Mouse (Mus musculus) lung, postnatal 0 days (tissue): ENCODE data around the gene Isoc2b. TPM values are rescaled to one million over a fixed set of nuclear protein-coding genes. Genes with fewer than 3 reads are reported as not detected.
"Not testable (repeated sequence)": the region's sequence is repeated elsewhere in the genome, so short reads cannot be mapped to it uniquely, and the experiment has no call there.

Experiments
- ATAC-seq: fragments of 200-750 bp; cut with Nextera tagmentation; 2 replicates; pipeline ENCODE4 v1.8.0; 2017; ENCODE audit warnings: moderate library complexity
- DNase-seq: peaks from one replicate; pipeline ENCODE4 v3.0.0-alpha.2; 2016; ENCODE audit warnings: low spot score
- H3K27ac ChIP-seq: fragments of 300-500 bp; sonication (generic); 2 replicates; pipeline ENCODE4 v1.5.1; 2014; ENCODE audit warnings: antibody characterized with exemption, mild to moderate bottlenecking, low read length, mixed read lengths
- H3K27me3 ChIP-seq: fragments of 300-500 bp; sonication (generic); replicated peaks from 2 replicates; pipeline ENCODE4 v1.6.1; 2014; ENCODE audit warnings: low read length, mixed read lengths; ENCODE audit not compliant: insufficient read depth
- H3K36me3 ChIP-seq: fragments of 300-500 bp; sonication (generic); 2 replicates; pipeline ENCODE4 v1.6.1; 2014; ENCODE audit warnings: low read length, mixed read lengths; ENCODE audit not compliant: insufficient read depth
- H3K4me1 ChIP-seq: fragments of 300-500 bp; sonication (generic); 2 replicates; pipeline ENCODE4 v1.6.1; 2014; ENCODE audit warnings: antibody characterized with exemption, low read depth, low read length, mixed read lengths; ENCODE audit not compliant: insufficient read depth
- H3K4me2 ChIP-seq: fragments of 300-500 bp; sonication (generic); replicated peaks from 2 replicates; pipeline ENCODE4 v1.6.1; 2014; ENCODE audit warnings: low read depth, mild to moderate bottlenecking, low read length, moderate library complexity, mixed read lengths
- H3K4me3 ChIP-seq: fragments of 300-500 bp; sonication (generic); 2 replicates; pipeline ENCODE4 v1.5.1; 2014; ENCODE audit warnings: low read depth, low read length
- H3K9ac ChIP-seq: fragments of 300-500 bp; sonication (generic); replicated peaks from 2 replicates; pipeline ENCODE4 v1.6.1; 2014; ENCODE audit warnings: low read depth, mild to moderate bottlenecking
- H3K9me3 ChIP-seq: fragments of 300-500 bp; sonication (generic); 2 replicates; pipeline ENCODE4 v1.6.1; 2016; ENCODE audit warnings: low read length, mixed read lengths
- CTCF ChIP-seq: IDR thresholded peaks from 2 replicates; pipeline ENCODE4 v1.5.1; 2016; ENCODE audit warnings: antibody characterized with exemption, mild to moderate bottlenecking
- EP300 ChIP-seq: IDR thresholded peaks from 2 replicates; pipeline ENCODE4 v1.6.1; 2016; ENCODE audit warnings: antibody characterized with exemption, mild to moderate bottlenecking, control low read depth
- WGBS: fragments of 180-500 bp; shearing (Covaris S2); extraction: QIAGEN DNeasy Blood & Tissue Kit; methylation state at CpG from one replicate; pipeline ENCODE4 v1.1.7; 2014; 5-methylcytosine and 5-hydroxymethylcytosine counted together
- polyA plus RNA-seq: library from polyadenylated mRNA; unstranded; fragments of >200 nt; fragmentation: Nextera tagmentation; extraction: Ambion mirVana; gene quantifications from 2 replicates; pipeline ENCODE4 v1.2.1, GENCODE M21; 2015

Gene Isoc2b
- polyA plus RNA-seq, 1 experiment from 2014 or later: 12.7 TPM

- Histone ChIP-seq H3K4me1 (peaks cover 5% of the 10 kb centered on the region; the same call in 1 of the 2 replicates), H3K9me3 (no peaks in the 10 kb centered on the region), H3K4me3 (no peak overlapping the region), H3K9ac (no peak overlapping the region), H3K27me3 (no peaks in the 10 kb centered on the region), H3K36me3 (no peaks in the 10 kb centered on the region), H3K4me2 (no peak overlapping the region), H3K27ac (peak overlapping the region; percentile 35; the same call in 1 of the 2 replicates)
- DNase-seq (peak; percentile 78), ATAC-seq (no peak; the same call in 1 of the 2 replicates)
- TF ChIP-seq EP300: peak; percentile 84
- TF ChIP-seq CTCF: no peak
These were observed 53.5 kb downstream of the Isoc2b start for GRCm38 (mm10) chr7:4816559-4816958.

- Histone ChIP-seq H3K36me3 (no peaks in the 10 kb centered on the region), H3K9ac (no peak overlapping the region), H3K9me3 (no peaks in the 10 kb centered on the region), H3K27me3 (no peaks in the 10 kb centered on the region), H3K4me3 (peak overlapping the region; percentile 97), H3K4me2 (peak overlapping the region; percentile 55), H3K4me1 (peaks cover 5% of the 10 kb centered on the region; the same call in 1 of the 2 replicates), H3K27ac (peak overlapping the region; percentile 95)
- ATAC-seq (no peak), DNase-seq (no peak)
- no peak for TF ChIP-seq EP300
- no peak for TF ChIP-seq CTCF
- 21% methylated on average over 8 of the region's 8 CpGs for WGBS
These were observed 56.8 kb downstream of the Isoc2b start for GRCm38 (mm10) chr7:4813105-4813791.

DNA sequence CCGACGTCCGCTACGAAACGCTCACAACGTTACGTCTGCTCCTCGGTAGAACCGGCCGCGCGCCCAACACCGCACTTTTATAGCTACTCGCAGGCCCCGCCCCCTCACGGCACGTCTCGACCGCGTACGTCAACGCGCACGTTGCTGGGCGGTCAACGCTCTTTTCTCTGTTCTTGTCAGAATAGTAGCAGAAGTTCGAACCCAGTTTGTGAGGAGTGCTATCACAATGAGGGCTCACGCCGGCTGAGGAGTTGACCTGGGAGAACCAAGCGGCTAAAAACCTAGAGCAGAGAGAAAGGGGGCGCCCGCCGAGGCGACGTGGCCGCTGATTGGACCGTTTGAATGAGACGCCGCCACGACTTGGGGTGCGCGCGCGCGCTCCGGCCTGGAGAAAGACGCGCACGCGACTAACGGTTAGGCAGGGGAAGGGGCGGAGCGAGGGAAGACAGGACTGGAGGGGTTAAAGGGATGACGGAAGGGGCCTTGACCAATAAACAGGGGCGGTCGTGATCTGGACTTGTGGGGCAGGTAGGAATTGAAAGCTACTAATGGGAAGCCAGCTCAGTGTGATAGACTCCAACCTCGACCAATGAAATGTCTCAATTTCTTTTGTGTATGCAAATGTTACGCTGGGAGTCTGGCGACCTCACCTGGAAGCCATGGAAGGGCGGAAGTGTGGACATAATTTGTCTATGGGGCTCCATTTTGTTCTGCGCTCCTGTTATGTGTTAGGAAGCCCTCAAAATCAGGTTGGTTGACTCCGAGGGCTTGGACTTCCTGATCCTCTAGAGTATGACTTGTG, 57.6 kb downstream of the Isoc2b start, which contains the start of gene Ube2s:
TSS of gene Ube2s (minus strand) at position 288 of the 802 bp plus-strand sequence.
- under 1% methylated on average over 62 of the region's 62 CpGs for WGBS
- DNase-seq: peak; percentile 100
- ATAC-seq: peak; percentile 97
- peak within 1 kb of the TSS; percentile 97 for H3K4me3 ChIP-seq
- peak within 1 kb of the TSS; percentile 94 for H3K9ac ChIP-seq
- H3K27me3 ChIP-seq: no peaks in the 10 kb centered on the region
- TF ChIP-seq EP300 (peak; percentile 72; the same call in 1 of the 2 replicates), CTCF (peak; percentile 44)
- H3K9me3 ChIP-seq: no peaks in the 10 kb centered on the region
- H3K36me3 ChIP-seq: no peaks in the 10 kb centered on the region; the same call in 1 of the 2 replicates
- H3K4me2 ChIP-seq: peak within 1 kb of the TSS; percentile 78
- peaks cover 2% of the 10 kb centered on the region; the same call in 1 of the 2 replicates for H3K4me1 ChIP-seq
- H3K27ac ChIP-seq: peak within 1 kb of the TSS; percentile 96

GRCm38 (mm10) chr7:4811842-4812302, 58.2 kb downstream of the Isoc2b start:
- no peaks in the 10 kb centered on the region; the same call in 1 of the 2 replicates for H3K36me3 ChIP-seq
- no peaks in the 10 kb centered on the region; the same call in 1 of the 2 replicates for H3K4me1 ChIP-seq
- DNase-seq (peak; percentile 57), ATAC-seq (no peak)
- peak overlapping the region; percentile 96 for H3K27ac ChIP-seq
- peak overlapping the region; percentile 94 for H3K9ac ChIP-seq
- H3K4me2 ChIP-seq: peak overlapping the region; percentile 78
- H3K4me3 ChIP-seq: peak overlapping the region; percentile 97
- under 1% methylated on average over 21 of the region's 36 CpGs for WGBS
- H3K9me3 ChIP-seq: no peaks in the 10 kb centered on the region
- no peak for TF ChIP-seq EP300
- TF ChIP-seq CTCF: no peak
- H3K27me3 ChIP-seq: no peaks in the 10 kb centered on the region

GRCm38 (mm10) chr7:4811131-4811530, 58.9 kb downstream of the Isoc2b start:
- H3K9me3 ChIP-seq, H3K4me1 ChIP-seq, ATAC-seq, H3K27me3 ChIP-seq, DNase-seq, H3K36me3 ChIP-seq, H3K27ac ChIP-seq: not testable (repeated sequence)
- 25% methylated on average over 10 of the region's 10 CpGs for WGBS
- Histone ChIP-seq H3K4me3 (peak overlapping the region; percentile 97), H3K4me2 (peak overlapping the region; percentile 78), H3K9ac (peak overlapping the region; percentile 94)

GRCm38 (mm10) chr7:4806716-4807115, 63.3 kb downstream of the Isoc2b start:
- WGBS: 81% methylated on average over 7 of the region's 7 CpGs
- Histone ChIP-seq H3K9me3 (no peaks in the 10 kb centered on the region), H3K27ac (no peak overlapping the region), H3K4me3 (no peak overlapping the region), H3K4me1 (no peaks in the 10 kb centered on the region), H3K27me3 (no peaks in the 10 kb centered on the region), H3K9ac (no peak overlapping the region), H3K4me2 (no peak overlapping the region), H3K36me3 (peaks cover 12% of the 10 kb centered on the region; the same call in 1 of the 2 replicates)
- peak; percentile 61 for ATAC-seq
- peak; percentile 81 for DNase-seq
- no peak for TF ChIP-seq EP300
- TF ChIP-seq CTCF: peak; percentile 75
